Mouse (Mus musculus): Measurements from ENCODE around the gene Grid2ip.

- TF ChIP-seq EP300 (IDR thresholded peaks at IDR 0.05; ENCODE audit: low read depth): no peak
- no peak for TF ChIP-seq CTCF (IDR thresholded peaks at IDR 0.05; ENCODE audit: low read depth)
Observed at GRCm38 (mm10) chr5:143356017-143356416, 1.1 kb upstream of the Grid2ip start.

All from heart, postnatal 0 days (tissue).